Mouse (Mus musculus): Measurements from ENCODE around the gene Fgf15.

DNA sequence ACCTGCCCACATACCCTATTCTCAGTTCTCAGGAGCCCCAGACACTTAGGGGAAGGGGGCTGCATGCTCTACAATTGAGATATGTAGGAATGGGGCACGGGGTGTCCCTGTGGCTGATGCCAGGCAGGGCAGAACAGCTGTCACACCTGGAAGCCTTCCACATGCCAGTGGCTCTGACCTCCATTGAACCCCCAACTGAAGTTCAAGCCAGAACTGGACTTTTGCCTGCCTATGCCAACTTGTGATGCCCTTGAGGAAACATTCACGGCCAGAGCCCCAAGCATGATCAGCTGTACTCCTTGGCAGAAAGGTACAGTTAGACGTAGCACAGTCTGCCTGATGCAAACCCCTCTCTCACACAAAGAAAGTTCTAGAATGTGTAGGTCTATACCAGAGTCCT lies 37.0 kb downstream of the Fgf15 start:
- TF ChIP-seq CTCF (IDR thresholded peaks at IDR 0.05; ENCODE audit: low read depth, low read length) (no peak), GATA1 (IDR thresholded peaks at IDR 0.05; ENCODE audit: borderline replicate concordance, low read length) (no peak), POLR2AphosphoS5 (IDR thresholded peaks at IDR 0.05; ENCODE audit: insufficient replicate concordance, low read depth, low read length) (no peak), TAL1 (conservative IDR thresholded peaks at IDR 0.05; ENCODE audit: low read depth, low read length) (no peak), GATA2 (IDR thresholded peaks at IDR 0.05; ENCODE audit: borderline replicate concordance, low read depth, low read length) (no peak)
